Mouse (Mus musculus) gastrocnemius, postnatal 36 days (tissue): ENCODE data around the gene Nmt1. TPM values are rescaled to one million over a fixed set of nuclear protein-coding genes. Genes with fewer than 3 reads are reported as not detected.

Experiments
- microRNA-seq, 2 experiments: library from miRNA; unstranded; fragments of <30 nt; microRNA quantifications; one replicate each; pipeline ENCODE4 v1.2.0; 2021
- total RNA-seq, 2 experiments: library from RNA; stranded (reverse); gene quantifications; 2 replicates each; pipeline ENCODE4 v1.2.3; 2021

Nmt1 gene
- total RNA-seq, 2 experiments from 2014 or later = 44.6 to 47.2 TPM

Small RNA genes within 50 kb of the gene (microRNA-seq; reads per million reads assigned to microRNA genes)
- 0 reads per million in 2 experiments for gene Mir6931

Other genes starting within 250 kb of the Nmt1 start
- gene Gjc1, start 208.5 kb upstream of the Nmt1 start, total RNA-seq = 1 to 10 TPM; 4.6 to 5.8 TPM
- gene Higd1b, start 192.3 kb upstream of the Nmt1 start, total RNA-seq = 1 to 10 TPM; 3.5 to 6.1 TPM
- 10 to 100 TPM; 20.7 to 28.5 TPM for gene Eftud2, start 147.2 kb upstream of the Nmt1 start, total RNA-seq
- not detected for gene Ccdc103, start 147.0 kb upstream of the Nmt1 start, total RNA-seq
- not detected for gene Fam187a, start 143.0 kb upstream of the Nmt1 start, total RNA-seq
- not detected for gene Gfap, start 127.3 kb upstream of the Nmt1 start, total RNA-seq
- under 1 TPM; 0.17 to 0.46 TPM for gene Kif18b, start 103.1 kb upstream of the Nmt1 start, total RNA-seq
- gene C1ql1, start 81.5 kb upstream of the Nmt1 start, total RNA-seq = under 1 TPM in 1 of 2 experiments, not detected in 1; 0.17 TPM
- gene Dcakd, start 143 bp downstream of the Nmt1 start, total RNA-seq = 10 to 100 TPM; 16.2 to 19.8 TPM
- 1 to 10 TPM; 3.8 to 4.0 TPM for gene Plcd3, start 73.5 kb downstream of the Nmt1 start, total RNA-seq
- gene Acbd4, start 73.5 kb downstream of the Nmt1 start, total RNA-seq = 10 to 100 TPM; 26.8 to 31.1 TPM
- 10 to 100 TPM; 14.7 to 17.0 TPM for gene Hexim1, start 88.0 kb downstream of the Nmt1 start, total RNA-seq
- gene Hexim2, start 104.2 kb downstream of the Nmt1 start, total RNA-seq = 1 to 10 TPM; 2.1 to 2.9 TPM
- 1 to 10 TPM; 3.6 to 5.6 TPM for gene Fmnl1, start 142.9 kb downstream of the Nmt1 start, total RNA-seq
- gene 1700023F06Rik, start 180.4 kb downstream of the Nmt1 start, total RNA-seq = not detected
- not detected for gene Spata32, start 190.2 kb downstream of the Nmt1 start, total RNA-seq
- gene Map3k14, start 239.3 kb downstream of the Nmt1 start, total RNA-seq = 1 to 10 TPM; 1.9 to 2.6 TPM